Comparison of ENCODE assay signal across 7 mouse cellular contexts in the genomic region with DNA sequence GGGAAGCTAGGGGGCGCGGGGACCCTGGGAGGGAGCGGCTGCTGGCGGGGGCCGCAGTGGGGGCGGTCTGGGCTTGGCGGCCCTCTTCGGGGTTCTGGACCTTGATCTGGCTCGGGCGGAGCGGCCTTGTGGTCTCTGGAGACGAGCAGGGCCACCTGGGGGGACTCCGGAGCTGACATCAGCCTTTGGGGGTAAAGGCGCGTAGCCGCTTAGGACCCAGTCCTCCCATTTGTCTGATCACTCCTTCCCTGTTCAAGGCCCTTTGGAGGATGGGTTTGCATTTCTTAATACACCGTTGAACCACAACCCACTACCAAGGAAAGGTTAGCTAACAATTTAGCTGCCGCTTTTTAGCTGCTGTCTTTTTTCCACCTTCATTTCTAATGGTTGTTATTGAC. TPM values are rescaled to one million over a fixed set of nuclear protein-coding genes. Genes with fewer than 3 reads are reported as not detected.
DNase-seq lines count a peak whose midpoint lies in the region; ATAC-seq and TF ChIP-seq lines count a peak whose summit lies in the region.

No protein-coding gene starts in this region.

- 0 out of 2 replicates have a peak, but pooled peaks cover 3% of the 10 kb centered on the region for H3K4me1 ChIP-seq in lung, adult 2 months (ENCODE audit: control insufficient read depth, insufficient read depth, low read length)
- H3K4me1 ChIP-seq in midbrain, embryonic 16.5 days (ENCODE audit: control insufficient read depth, insufficient read depth, low read length), result peaks cover 12% of the 10 kb centered on the region

- DNase-seq in lung, adult 2 months, result no peak
- DNase-seq in lung, postnatal 4 days, result no peak
- peak; percentile 7 for DNase-seq in c-Kit-positive CD71-negative TER-119-negative erythroid progenitor cells, embryonic 14.5 days (ENCODE audit: low read depth)
- peak; percentile 54 for DNase-seq in induced T-regulatory cell, adult 2 months (ENCODE audit: low read depth)
- no peak for DNase-seq in left cerebral cortex, adult 8-10 months (ENCODE audit: low spot score in 2 of 2)
- DNase-seq in thymus, postnatal 0 days (ENCODE audit: low spot score), result no peak

- H3K9me3 ChIP-seq in midbrain, embryonic 16.5 days (replicated peaks; ENCODE audit: control insufficient read depth, low read length, poor library complexity, severe bottlenecking), result no peaks in the 10 kb centered on the region

- peak overlapping the region; percentile 58 for H3K4me2 ChIP-seq in midbrain, embryonic 16.5 days (ENCODE audit: low read length)

- no peak for TF ChIP-seq POLR2A in lung, adult 2 months (IDR thresholded peaks at IDR 0.05; ENCODE audit: borderline replicate concordance, extremely low read depth, low read depth, low read length)

- H3K27ac ChIP-seq in midbrain, embryonic 16.5 days (ENCODE audit: low read length), result peak overlapping the region; percentile 91

- peak overlapping the region; percentile 74 for H3K9ac ChIP-seq in midbrain, embryonic 16.5 days (ENCODE audit: low read depth, low read length)

- H3K36me3 ChIP-seq in midbrain, embryonic 16.5 days (ENCODE audit: control insufficient read depth, insufficient read depth, low read length), result no peaks in the 10 kb centered on the region

- TF ChIP-seq CTCF in lung, adult 2 months (IDR thresholded peaks at IDR 0.05; ENCODE audit: insufficient read depth, low read length), result no peak

- peak; percentile 74 for ATAC-seq in midbrain, embryonic 16.5 days

- H3K4me3 ChIP-seq in lung, adult 2 months (replicated peaks; ENCODE audit: extremely low read depth, low read depth, low read length), result peak overlapping the region; percentile 82
- H3K4me3 ChIP-seq in midbrain, embryonic 16.5 days (ENCODE audit: low read depth, low read length), result peak overlapping the region; percentile 68

- no peaks in the 10 kb centered on the region for H3K27me3 ChIP-seq in midbrain, embryonic 16.5 days (ENCODE audit: control insufficient read depth, insufficient read depth, low read depth, low read length)

- WGBS in lung, adult 2 months, result 24% methylated on average over 18 of the region's 18 CpGs
- 16% methylated on average over 17 of the region's 18 CpGs for WGBS in midbrain, embryonic 16.5 days

RNA-seq across cellular contexts. Expression of gene Atp6ap2, which starts 0.4 kb away (rescaled TPM):
- polyA plus RNA-seq in lung, adult 2 months (2012; rRNA removed), result 12.4 and 21.5 TPM in 2 replicates
- 216 and 229 TPM in 2 replicates for polyA plus RNA-seq in midbrain, embryonic 16.5 days (2015; fragmentation: Nextera tagmentation; extraction: Ambion mirVana)
- 100 to 1,000 TPM; 206 to 228 (median 213) TPM for total RNA-seq in left cerebral cortex, adult 8-10 months (2022)
- 125 and 129 TPM in 2 replicates for polyA plus RNA-seq in thymus, postnatal 0 days (2015; fragmentation: Nextera tagmentation; extraction: Ambion mirVana)

Comparison
In these comparisons a context has a peak if more than half of its experiments do, and no peak if none do; other contexts are left out.
1. DNase-seq: peak in c-Kit-positive CD71-negative TER-119-negative erythroid progenitor cells, embryonic 14.5 days (single experiment) and induced T-regulatory cell, adult 2 months (single experiment); none in lung, adult 2 months (single experiment), lung, postnatal 4 days (0 of 2), left cerebral cortex, adult 8-10 months (0 of 2) and thymus, postnatal 0 days (single experiment).